Mouse (Mus musculus) lung, adult 2 months (tissue): ENCODE measurements at regions not wholly inside any gene's neighbourhood (a gene's known extent, or its start where the extent isn't known, plus 50 kb on each side); places are given as distances from the start of the nearest gene placed in this dataset.

Experiments
- CTCF ChIP-seq: fragments of 200-500 bp; IDR thresholded peaks from 2 replicates; pipeline ENCODE4 v1.5.1; 2011; ENCODE audit warnings: mild to moderate bottlenecking, low read length, control low read depth; ENCODE audit not compliant: insufficient read depth
- POLR2A ChIP-seq: fragments of 200-500 bp; IDR thresholded peaks from 2 replicates; pipeline ENCODE4 v1.6.1; 2011; ENCODE audit warnings: low read depth, mild to moderate bottlenecking, control low read depth, low read length, borderline replicate concordance; ENCODE audit errors: extremely low read depth

DNA sequence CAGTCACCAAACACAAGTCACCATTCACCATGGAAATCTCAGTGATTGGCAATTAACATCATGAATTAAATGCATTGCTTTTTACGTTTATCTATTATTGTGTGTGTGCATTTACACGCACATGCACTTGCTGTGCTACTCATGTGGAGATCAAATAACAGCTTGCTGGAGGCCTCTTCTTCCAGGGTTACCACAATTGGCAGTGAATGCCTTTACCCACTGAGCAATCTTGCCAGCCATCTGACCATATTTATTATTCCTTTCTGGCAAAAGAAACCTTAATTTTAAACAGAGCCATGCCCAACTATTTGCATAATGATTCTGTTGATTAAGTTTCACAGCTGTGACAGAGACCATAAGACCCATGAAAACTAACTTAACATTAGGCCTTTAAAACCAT is 494.5 kb upstream of the 4930412O13Rik start:
- no peak for TF ChIP-seq POLR2A
- no peak for TF ChIP-seq CTCF
